Mouse (Mus musculus): ENCODE data around the gene Mief1. TPM values are rescaled to one million over a fixed set of nuclear protein-coding genes. Genes with fewer than 3 reads are reported as not detected.

The Mief1 gene
- polyA plus RNA-seq, 1 experiment = 19.7 TPM

GRCm38 (mm10) chr15:80253530-80253929 lies 19.7 kb downstream of the Mief1 start:
- TF ChIP-seq CTCF (IDR thresholded peaks at IDR 0.05; ENCODE audit: low read depth, low read length) = no peak
- no peak for TF ChIP-seq POLR2A (IDR thresholded peaks at IDR 0.05; ENCODE audit: borderline replicate concordance, low read depth, low read length)
- peak overlapping the region; percentile 79; the same call in 1 of the 2 replicates for H3K27ac ChIP-seq (ENCODE audit: insufficient read depth, low read depth, low read length)
- H3K4me3 ChIP-seq (ENCODE audit: insufficient read depth, low read length) = no peak overlapping the region
- H3K4me1 ChIP-seq (ENCODE audit: control insufficient read depth, insufficient read depth, low read length) = peaks cover 5% of the 10 kb centered on the region; the same call in 1 of the 2 replicates

GRCm38 (mm10) chr15:80254207-80254606 lies 20.4 kb downstream of the Mief1 start:
- peak overlapping the region; percentile 86 for H3K4me3 ChIP-seq (ENCODE audit: insufficient read depth, low read length)
- H3K4me1 ChIP-seq (ENCODE audit: control insufficient read depth, insufficient read depth, low read length) = peaks cover 6% of the 10 kb centered on the region; the same call in 1 of the 2 replicates
- TF ChIP-seq POLR2A (IDR thresholded peaks at IDR 0.05; ENCODE audit: borderline replicate concordance, low read depth, low read length) (no peak), CTCF (IDR thresholded peaks at IDR 0.05; ENCODE audit: low read depth, low read length) (no peak)
- H3K27ac ChIP-seq (ENCODE audit: insufficient read depth, low read depth, low read length) = peak overlapping the region; percentile 79

GRCm38 (mm10) chr15:80254847-80255645 lies 21.2 kb downstream of the Mief1 start, which contains the start of gene Atf4:
TSS of gene Atf4 (plus strand) at chr15:80255184.
- peak within 1 kb of the TSS; percentile 98 for H3K27ac ChIP-seq (ENCODE audit: insufficient read depth, low read depth, low read length)
- TF ChIP-seq CTCF (IDR thresholded peaks at IDR 0.05; ENCODE audit: low read depth, low read length) = no peak
- TF ChIP-seq POLR2A (IDR thresholded peaks at IDR 0.05; ENCODE audit: borderline replicate concordance, low read depth, low read length) = peak; percentile 83
- peaks cover 6% of the 10 kb centered on the region; the same call in 1 of the 2 replicates for H3K4me1 ChIP-seq (ENCODE audit: control insufficient read depth, insufficient read depth, low read length)
- peak within 1 kb of the TSS; percentile 86 for H3K4me3 ChIP-seq (ENCODE audit: insufficient read depth, low read length)

GRCm38 (mm10) chr15:80255646-80256121 lies 21.9 kb downstream of the Mief1 start:
- Histone ChIP-seq H3K27ac (ENCODE audit: insufficient read depth, low read depth, low read length) (peak overlapping the region; percentile 98), H3K4me3 (ENCODE audit: insufficient read depth, low read length) (peak overlapping the region; percentile 86), H3K4me1 (ENCODE audit: control insufficient read depth, insufficient read depth, low read length) (peaks cover 6% of the 10 kb centered on the region; the same call in 1 of the 2 replicates)
- TF ChIP-seq POLR2A (IDR thresholded peaks at IDR 0.05; ENCODE audit: borderline replicate concordance, low read depth, low read length) (peak; percentile 16; the same call in 1 of the 2 replicates), CTCF (IDR thresholded peaks at IDR 0.05; ENCODE audit: low read depth, low read length) (no peak)

GRCm38 (mm10) chr15:80256242-80256641 lies 22.4 kb downstream of the Mief1 start:
- H3K27ac ChIP-seq (ENCODE audit: insufficient read depth, low read depth, low read length) = peak overlapping the region; percentile 89
- H3K4me1 ChIP-seq (ENCODE audit: control insufficient read depth, insufficient read depth, low read length) = peaks cover 6% of the 10 kb centered on the region; the same call in 1 of the 2 replicates
- no peak for TF ChIP-seq CTCF (IDR thresholded peaks at IDR 0.05; ENCODE audit: low read depth, low read length)
- no peak for TF ChIP-seq POLR2A (IDR thresholded peaks at IDR 0.05; ENCODE audit: borderline replicate concordance, low read depth, low read length)
- peak overlapping the region; percentile 86 for H3K4me3 ChIP-seq (ENCODE audit: insufficient read depth, low read length)

GRCm38 (mm10) chr15:80256656-80257601 lies 23.1 kb downstream of the Mief1 start:
- peaks cover 6% of the 10 kb centered on the region; the same call in 1 of the 2 replicates for H3K4me1 ChIP-seq (ENCODE audit: control insufficient read depth, insufficient read depth, low read length)
- TF ChIP-seq CTCF (IDR thresholded peaks at IDR 0.05; ENCODE audit: low read depth, low read length) (no peak), POLR2A (IDR thresholded peaks at IDR 0.05; ENCODE audit: borderline replicate concordance, low read depth, low read length) (no peak)
- H3K27ac ChIP-seq (ENCODE audit: insufficient read depth, low read depth, low read length) = peak overlapping the region; percentile 89
- peak overlapping the region; percentile 86 for H3K4me3 ChIP-seq (ENCODE audit: insufficient read depth, low read length)

GRCm38 (mm10) chr15:80257602-80258239 lies 23.9 kb downstream of the Mief1 start:
- Histone ChIP-seq H3K4me1 (ENCODE audit: control insufficient read depth, insufficient read depth, low read length) (peaks cover 9% of the 10 kb centered on the region), H3K4me3 (ENCODE audit: insufficient read depth, low read length) (no peak overlapping the region), H3K27ac (ENCODE audit: insufficient read depth, low read depth, low read length) (no peak overlapping the region)
- no peak for TF ChIP-seq CTCF (IDR thresholded peaks at IDR 0.05; ENCODE audit: low read depth, low read length)

- Histone ChIP-seq H3K4me1 (ENCODE audit: control insufficient read depth, insufficient read depth, low read length) (peaks cover 14% of the 10 kb centered on the region), H3K4me3 (ENCODE audit: insufficient read depth, low read length) (no peak overlapping the region), H3K27ac (ENCODE audit: insufficient read depth, low read depth, low read length) (0 out of 2 replicates have a peak overlapping the region, but pooled peaks have one; percentile 8)
- TF ChIP-seq POLR2A (IDR thresholded peaks at IDR 0.05; ENCODE audit: borderline replicate concordance, low read depth, low read length) = no peak
- TF ChIP-seq CTCF (IDR thresholded peaks at IDR 0.05; ENCODE audit: low read depth, low read length) = no peak
Observed at GRCm38 (mm10) chr15:80258240-80259170, 24.7 kb downstream of the Mief1 start.

All from bone marrow macrophage, adult 2 months (primary cell).